Mouse (Mus musculus): ENCODE results near the gene Tusc2. TPM values are rescaled to one million over a fixed set of nuclear protein-coding genes. Genes with fewer than 3 reads are reported as not detected.
"Not testable (repeated sequence)": the region's sequence is repeated elsewhere in the genome, so short reads cannot be mapped to it uniquely, and the experiment has no call there.

Gene Tusc2
- total RNA-seq, 2 experiments from 2014 or later = 20.3 to 21.5 TPM

DNA sequence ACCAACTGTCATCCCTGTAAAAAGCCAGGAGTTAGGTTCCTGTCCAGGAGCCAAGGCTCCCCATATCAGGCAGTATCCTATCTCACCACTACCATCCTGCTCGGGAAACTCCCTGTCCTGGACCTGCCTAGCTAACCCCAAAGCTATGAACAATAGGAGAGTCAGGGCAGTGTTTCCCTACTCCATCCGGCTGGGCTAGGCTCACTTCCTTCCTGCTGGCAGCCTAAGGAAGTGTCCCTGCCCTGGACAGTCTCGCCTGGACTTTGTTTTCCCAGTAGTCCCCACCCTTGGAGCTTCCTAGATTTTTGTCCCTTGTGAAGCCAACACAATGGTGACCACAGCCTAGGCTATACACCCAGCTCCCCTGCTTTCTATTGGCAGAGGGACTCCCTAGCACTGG lies 3.8 kb downstream of the Tusc2 start:
- DNase-seq (ENCODE audit: low spot score in 2 of 2) = no peak

- no peak for DNase-seq (ENCODE audit: low spot score in 2 of 2)
These were observed 4.8 kb downstream of the Tusc2 start, which contains the start of gene Hyal2 for GRCm38 (mm10) chr9:107567702-107568319. Hyal2 (plus strand) TSS chr9:107567945.

DNA sequence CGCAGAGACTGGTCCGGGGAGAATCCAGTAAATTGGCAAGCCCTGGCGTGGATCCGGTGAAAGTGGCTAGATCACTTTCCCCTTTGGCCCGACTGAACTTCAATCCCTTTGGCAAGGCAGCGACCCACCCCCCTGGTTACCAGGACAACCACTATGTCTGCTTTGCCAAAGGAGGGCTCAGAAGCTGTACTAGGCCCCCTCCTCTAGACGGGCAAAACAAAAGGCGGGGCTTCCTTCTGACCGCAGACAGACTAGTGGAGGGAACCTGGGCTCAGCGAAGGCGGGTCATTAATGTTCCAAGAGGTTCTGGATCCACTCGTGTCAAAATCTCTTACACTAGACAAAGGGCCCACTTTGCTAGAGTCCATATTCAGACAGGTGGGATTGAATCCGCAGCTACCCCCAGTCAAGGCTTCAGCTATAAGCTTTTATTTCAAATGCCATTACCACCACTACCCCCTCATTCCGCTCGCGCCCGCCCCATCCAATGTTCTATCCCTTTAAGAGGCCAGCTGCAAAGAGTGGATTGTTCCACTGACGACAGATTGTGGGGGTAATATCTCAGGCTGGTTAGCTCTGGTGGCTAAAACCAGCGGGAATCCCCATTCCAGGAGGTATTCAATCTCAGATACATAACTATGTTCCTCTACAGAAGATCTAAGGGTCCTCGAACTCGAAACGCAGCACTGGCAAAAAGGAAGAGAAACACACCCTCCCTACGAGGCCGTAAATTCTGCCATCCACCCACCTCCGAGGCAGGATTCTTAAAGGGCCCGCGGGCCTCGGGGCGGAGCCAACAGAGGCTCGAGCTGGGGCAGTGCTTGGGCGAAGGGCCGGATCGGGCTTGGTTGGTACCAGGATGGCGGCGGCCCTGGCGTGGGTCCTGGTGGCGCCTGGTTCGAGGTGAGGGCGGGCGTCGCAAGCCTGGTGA lies 5.5 kb downstream of the Tusc2 start:
- DNase-seq (ENCODE audit: low spot score in 2 of 2) = peak; percentile 68 to 85

GRCm38 (mm10) chr9:107569270-107569669 lies 6.2 kb downstream of the Tusc2 start:
- no peak for DNase-seq (ENCODE audit: low spot score in 2 of 2)

GRCm38 (mm10) chr9:107570016-107570415 lies 7.0 kb downstream of the Tusc2 start:
- DNase-seq (ENCODE audit: low spot score in 2 of 2) = no peak

- no peak for DNase-seq (ENCODE audit: low spot score in 2 of 2)
These were observed 7.8 kb downstream of the Tusc2 start for GRCm38 (mm10) chr9:107570845-107571244.

DNA sequence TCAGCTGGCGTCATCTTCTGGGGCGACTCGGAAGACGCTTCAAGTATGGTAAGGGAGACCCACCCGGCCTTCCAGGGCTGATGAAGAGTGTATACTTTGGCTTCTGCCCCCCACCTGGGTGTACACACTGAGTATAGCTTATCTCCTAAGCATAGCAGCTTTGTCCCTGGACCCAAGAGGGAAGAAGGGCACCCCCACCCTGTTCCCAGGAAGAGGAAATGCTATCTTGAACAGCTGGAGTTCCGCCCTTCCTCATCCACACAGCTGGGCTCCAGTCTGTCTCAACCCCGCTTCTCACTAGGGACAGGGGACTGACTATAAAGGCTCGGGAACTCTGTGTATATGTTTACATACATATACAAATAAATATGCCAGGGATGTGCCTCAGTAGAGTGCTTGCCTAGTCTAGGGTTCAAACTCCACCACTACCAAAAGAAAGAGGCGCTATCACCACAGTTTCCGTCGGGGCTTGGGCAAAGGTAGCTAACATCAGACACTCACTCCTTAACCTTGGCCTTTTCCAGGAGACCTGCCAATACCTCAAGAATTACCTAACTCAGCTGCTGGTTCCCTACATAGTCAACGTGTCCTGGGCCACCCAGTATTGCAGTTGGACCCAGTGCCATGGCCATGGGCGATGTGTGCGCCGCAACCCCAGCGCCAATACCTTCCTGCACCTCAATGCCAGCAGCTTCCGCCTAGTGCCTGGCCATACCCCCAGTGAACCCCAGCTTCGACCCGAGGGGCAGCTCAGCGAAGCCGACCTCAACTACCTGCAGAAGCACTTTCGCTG lies 8.7 kb downstream of the Tusc2 start:
- no peak for DNase-seq (ENCODE audit: low spot score in 2 of 2)

DNA sequence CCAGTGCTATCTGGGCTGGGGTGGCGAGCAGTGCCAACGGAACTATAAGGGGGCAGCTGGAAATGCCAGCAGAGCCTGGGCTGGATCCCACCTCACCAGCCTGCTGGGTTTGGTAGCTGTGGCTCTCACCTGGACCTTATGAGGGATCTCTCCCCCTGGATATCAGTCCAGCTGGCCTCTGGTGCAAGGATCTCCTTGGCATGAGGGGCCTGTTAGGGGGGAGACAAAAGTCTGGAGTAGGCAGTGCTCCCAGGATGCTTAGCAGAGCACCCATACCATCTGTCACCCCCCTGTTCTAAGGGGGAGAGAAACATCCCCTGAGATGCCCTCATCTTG lies 9.2 kb downstream of the Tusc2 start:
- DNase-seq (ENCODE audit: low spot score in 2 of 2) = no peak

- DNase-seq (ENCODE audit: low spot score in 2 of 2) = not testable (repeated sequence)
These were observed 10.7 kb downstream of the Tusc2 start for GRCm38 (mm10) chr9:107573774-107574173.

- no peak for DNase-seq (ENCODE audit: low spot score in 2 of 2)
These were observed 12.7 kb downstream of the Tusc2 start for GRCm38 (mm10) chr9:107575579-107576356.

GRCm38 (mm10) chr9:107576357-107577107 lies 13.5 kb downstream of the Tusc2 start, which contains the start of gene Hyal1:
Hyal1 (plus strand) TSS chr9:107576927.
- DNase-seq (ENCODE audit: low spot score in 2 of 2) = peak; percentile 73 to 88

- no peak for DNase-seq (ENCODE audit: low spot score in 2 of 2)
These were observed 14.8 kb downstream of the Tusc2 start for GRCm38 (mm10) chr9:107577871-107578270.

- DNase-seq (ENCODE audit: low spot score in 2 of 2) = no peak
These were observed 15.5 kb downstream of the Tusc2 start, which contains the start of gene Naa80 for GRCm38 (mm10) chr9:107578587-107578986. Naa80 (plus strand) TSS chr9:107578887.

DNA sequence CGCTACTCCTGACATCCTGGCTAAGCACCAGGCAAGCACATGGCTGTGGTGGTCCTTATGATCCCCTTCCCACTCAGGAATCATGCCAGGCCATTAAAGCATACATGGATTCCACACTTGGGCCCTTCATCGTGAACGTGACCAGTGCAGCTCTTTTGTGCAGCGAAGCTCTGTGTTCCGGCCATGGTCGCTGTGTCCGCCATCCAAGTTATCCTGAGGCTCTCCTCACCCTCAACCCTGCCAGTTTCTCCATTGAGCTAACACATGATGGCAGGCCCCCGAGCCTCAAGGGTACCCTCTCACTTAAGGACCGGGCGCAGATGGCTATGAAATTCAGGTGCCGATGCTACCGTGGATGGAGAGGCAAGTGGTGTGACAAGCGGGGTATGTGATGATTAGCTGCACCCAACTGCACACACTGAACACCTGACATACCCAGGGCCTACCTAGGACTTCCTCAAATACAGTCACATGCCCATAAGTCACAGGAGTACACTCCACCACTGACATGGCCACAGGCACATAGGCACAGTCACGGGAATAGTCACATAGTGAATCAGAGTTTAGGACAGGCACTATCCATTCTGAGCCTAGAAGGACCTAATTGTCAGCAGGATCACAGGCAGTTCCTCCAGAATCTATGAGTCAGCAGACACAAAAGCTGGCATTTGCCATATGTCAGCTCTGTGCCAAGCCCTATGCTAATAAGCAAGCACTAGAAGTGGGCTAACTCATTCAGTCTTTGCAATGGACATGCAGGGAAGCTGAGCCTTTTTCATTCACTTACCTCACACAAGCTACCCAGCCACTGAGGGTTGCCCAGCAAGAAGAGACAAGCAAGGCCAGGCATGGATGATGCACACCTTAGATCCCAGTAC lies 16.2 kb downstream of the Tusc2 start:
- no peak for DNase-seq (ENCODE audit: low spot score in 2 of 2)

DNA sequence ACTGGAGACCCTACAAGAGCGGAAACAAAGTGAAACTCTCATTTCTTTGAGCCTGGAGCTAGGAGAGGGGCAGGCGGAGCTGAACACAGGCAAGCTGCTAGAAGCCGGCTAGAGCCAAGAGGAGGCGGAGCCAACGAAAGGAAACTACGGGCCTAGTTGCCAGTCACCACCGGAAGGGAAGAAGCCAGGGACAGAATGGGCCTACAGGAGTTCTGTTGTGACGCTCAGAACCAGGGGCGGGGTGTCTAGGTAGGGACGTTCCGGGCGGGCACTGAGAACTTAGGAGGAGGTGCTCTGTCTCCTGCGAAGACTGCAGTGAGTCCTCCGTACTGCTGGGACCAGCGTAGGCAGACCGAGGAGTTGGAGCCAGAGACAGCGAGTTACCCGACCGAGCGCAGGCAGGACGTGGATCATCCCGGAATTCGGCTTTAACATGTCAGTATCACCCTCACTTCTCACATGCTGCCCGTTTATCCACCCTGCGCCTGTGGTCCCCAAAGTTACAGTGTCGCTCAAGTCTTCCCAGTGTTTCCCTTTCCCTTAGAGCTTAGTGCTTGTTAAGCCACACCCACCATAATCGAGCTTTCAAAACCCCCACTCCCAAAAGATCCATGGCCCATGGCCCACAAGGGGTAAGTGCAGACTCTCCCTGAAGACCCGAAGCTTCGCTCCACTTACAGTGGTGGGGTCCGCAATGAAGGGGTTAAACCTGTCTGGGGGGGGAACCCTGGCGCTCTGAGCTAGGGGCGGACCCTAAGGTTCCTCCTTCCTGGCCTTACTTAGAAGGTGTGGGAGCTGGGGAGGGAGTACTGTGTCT lies 17.7 kb downstream of the Tusc2 start, which contains the start of gene Hyal3:
Gene Hyal3 (plus strand): TSS at position 318 of the 817 bp plus-strand sequence.
- DNase-seq (ENCODE audit: low spot score in 2 of 2) = peak; percentile 65 to 88

GRCm38 (mm10) chr9:107581584-107581983 lies 18.5 kb downstream of the Tusc2 start:
- DNase-seq (ENCODE audit: low spot score in 2 of 2) = no peak

GRCm38 (mm10) chr9:107582509-107583062 lies 19.5 kb downstream of the Tusc2 start:
- no peak for DNase-seq (ENCODE audit: low spot score in 2 of 2)

DNA sequence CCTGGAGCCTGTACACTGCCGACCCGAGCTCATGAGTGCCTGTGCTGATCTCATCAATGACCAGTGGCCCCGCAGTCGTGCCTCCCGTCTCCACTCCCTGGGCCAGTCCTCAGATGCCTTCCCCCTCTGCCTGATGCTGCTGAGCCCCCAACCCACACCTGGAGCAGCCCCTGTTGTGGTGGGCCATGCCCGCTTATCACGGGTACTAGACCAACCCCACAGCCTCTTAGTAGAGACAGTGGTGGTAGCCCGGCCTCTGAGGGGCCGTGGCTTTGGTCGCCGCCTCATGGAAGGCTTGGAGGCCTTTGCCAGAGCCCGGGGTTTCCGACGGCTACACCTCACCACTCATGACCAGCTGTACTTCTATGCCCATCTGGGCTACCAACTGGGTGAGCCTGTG lies 20.1 kb downstream of the Tusc2 start:
- DNase-seq (ENCODE audit: low spot score in 2 of 2) = no peak

All from gastrocnemius, postnatal 4 days (tissue).